Mouse (Mus musculus): Measurements from ENCODE around the gene Shank1. TPM values are rescaled to one million over a fixed set of nuclear protein-coding genes. Genes with fewer than 3 reads are reported as not detected.

Gene Shank1
- total RNA-seq, 1 experiment from 2014 or later, result 0.19 TPM

DNA sequence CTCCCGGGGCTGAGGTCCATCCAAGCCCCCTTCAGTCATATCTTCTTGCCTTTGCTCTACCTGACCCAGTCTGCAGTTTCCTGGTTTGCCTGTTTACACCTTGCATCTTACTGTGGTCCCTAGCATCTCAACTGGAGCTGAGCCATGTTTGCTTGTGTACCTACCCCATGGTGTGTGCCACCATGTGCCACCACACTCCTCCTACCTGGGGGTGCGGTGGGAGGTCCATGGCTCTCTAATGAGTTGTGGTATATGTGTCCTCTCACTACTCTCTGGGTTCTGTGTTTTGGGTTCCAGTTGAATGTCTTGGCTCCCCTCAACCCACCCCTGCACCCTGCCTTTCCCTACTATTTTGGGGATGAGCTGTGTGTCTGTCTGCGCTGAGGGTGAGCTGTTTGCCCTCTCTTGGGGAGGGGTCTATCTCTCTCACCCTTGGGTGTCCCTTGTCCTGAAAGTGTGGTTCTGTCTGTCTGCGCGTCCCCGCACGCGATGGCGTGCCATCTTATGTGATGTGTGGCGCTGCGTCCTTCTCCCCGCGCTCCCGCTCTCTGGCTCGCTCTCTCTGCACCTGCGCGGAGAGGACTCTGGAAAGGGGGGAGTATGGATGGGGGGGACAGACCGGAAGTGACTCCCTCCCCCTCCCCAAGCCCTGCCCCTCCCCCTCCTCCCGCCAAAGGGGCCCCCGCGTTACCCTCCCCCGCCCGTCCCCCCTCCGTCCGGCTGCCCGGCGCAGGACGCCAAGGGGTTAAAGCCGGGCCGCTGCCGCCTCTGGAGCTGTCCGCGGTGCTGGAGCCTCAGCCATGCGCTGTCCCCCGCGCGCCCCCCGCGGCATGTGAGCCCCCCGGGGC, 25.2 kb downstream of the Shank1 start:
- no peak for ATAC-seq (replicated peaks; ENCODE audit: insufficient number of reproducible peaks, low FRiP score, low TSS enrichment, poor library complexity, severe bottlenecking)

DNA sequence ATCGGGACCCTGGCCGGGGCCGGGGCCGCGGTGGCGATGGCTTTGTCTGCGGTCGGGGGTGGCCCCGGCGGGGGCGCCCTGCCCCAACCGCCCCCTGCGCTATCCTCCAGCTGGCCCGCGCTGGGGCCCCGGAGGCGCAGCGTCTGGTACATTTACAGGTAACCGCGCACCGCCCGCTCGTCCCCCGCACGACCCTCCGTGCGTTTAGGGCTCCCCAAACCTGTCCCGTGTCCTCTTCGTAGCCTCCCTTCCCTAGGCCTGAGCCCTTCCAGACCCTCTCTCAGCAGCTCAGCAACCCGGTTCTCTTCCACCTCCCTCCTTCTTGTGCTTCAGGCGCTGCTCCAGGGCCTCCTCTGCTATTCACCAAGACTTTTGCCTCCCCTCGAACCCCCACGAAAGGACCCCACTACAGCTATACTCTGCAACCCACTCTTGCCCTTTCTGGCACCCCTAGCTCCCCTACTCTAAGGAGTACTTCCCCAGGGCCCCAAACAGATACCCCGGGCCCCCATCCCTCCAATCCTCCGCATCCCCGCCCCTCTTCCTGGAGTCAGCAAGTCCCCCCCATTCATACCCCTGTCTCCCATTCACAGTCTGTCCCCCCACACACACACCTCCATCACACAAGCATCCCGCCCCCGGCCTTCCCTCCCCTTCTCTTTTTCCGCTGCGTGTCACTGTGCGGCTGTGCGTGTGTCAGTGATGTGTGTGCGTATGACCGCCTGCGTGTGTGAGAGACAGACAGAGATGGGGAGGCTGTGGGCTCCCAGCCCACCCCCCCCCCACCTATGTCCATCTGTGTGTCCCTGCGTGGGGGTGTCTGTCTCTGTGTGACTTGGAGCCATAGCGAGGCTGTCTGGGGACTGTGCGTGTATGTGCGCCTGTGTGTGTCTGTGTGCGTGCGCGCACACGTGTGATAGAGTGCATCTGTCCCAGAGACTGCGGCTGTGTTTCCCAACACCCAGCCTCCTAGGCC, 26.3 kb downstream of the Shank1 start:
- no peak for ATAC-seq (replicated peaks; ENCODE audit: insufficient number of reproducible peaks, low FRiP score, low TSS enrichment, poor library complexity, severe bottlenecking)

DNA sequence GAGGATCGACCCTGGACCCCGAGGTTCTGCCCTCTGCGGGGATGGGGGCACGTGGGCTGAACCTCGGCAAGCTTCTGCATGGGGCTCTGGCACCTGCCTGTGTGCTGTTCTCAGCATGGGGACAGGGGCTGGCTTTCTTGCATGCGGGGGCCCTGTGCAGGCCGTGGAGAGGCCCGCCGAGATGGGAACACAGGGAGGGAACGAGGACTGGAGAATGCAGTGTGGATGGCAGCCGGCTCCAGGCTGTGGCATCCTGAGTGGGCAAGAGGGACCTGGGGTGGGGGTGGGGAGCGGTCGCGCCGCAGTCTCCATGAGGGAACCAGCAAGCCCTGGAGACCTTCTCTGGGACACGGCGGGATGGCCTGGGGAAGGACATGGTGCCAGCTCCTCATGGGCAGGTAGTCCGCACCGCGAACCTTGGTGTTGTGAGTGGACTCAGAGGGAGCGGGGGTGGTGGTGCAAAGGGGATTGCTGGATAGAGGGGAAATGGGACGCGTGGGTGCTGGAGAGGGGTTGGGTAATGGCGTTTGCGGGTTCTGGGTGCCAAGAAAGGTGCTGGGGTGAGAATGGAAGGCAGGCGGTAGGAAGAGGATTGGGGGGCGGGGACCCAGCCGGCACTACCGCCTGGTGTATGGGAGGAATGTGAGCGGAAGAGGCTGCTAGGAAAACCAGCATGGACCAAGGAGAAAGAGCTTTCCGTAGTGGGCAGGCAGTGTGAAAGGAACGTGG, 27.2 kb downstream of the Shank1 start:
- ATAC-seq (replicated peaks; ENCODE audit: insufficient number of reproducible peaks, low FRiP score, low TSS enrichment, poor library complexity, severe bottlenecking), result no peak

DNA sequence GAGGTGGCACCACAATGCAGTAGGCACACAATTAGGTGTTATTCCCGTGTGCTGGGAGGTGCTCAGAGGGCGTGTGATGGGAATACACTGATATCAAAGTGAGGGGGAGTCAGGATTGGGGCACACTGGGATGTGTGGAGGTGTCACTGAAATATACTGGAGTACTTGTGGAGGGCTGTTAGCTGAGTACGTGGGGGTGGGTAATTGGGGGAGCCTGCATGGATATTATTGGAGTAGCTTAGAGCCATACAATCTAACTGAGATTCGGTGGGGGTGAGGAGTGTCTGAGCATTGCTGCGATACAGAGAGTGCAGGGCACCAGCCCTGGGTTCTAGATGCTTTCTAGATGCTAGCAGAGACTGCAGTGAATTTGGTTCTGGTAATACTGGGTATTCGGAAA, 30.2 kb downstream of the Shank1 start:
- ATAC-seq (replicated peaks; ENCODE audit: insufficient number of reproducible peaks, low FRiP score, low TSS enrichment, poor library complexity, severe bottlenecking), result no peak

DNA sequence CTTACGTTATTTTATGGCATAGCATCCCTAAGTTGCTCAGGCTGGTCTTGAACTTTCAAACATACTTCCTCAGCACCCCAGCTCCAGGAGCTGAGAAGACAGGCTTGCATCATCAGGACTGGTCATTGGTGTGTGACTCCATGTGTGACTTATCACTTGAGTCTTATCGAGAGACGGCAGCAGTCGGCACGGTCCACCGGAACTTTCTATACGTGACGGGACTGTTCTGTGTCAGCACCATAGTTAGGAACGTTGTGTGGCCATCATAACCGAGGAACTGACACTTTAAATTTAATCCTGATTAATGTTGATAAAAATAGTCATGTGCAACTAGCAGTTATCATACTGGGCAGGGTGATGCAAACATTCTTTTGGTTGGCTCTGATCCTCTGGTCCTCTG, 31.1 kb downstream of the Shank1 start:
- no peak for ATAC-seq (replicated peaks; ENCODE audit: insufficient number of reproducible peaks, low FRiP score, low TSS enrichment, poor library complexity, severe bottlenecking)

DNA sequence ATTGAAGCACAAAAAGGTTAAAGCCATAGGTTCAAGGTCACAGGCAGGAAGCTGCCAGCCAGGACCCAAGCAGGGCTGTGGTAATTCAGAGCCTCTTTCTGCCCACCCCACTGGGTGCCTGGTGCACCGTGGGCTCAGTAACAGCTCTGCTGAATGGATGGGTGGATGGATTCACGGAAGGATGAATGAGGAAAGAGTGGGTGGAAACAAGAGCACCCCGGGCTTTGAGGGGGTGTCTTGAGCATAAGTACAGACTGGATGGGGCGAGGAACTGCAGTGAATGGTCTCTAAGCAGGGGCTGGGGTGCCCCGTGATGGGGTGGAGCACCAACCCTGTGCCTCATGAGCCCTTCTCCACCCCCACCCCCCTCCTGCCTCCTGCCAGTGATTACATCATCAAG, 31.7 kb downstream of the Shank1 start:
- no peak for ATAC-seq (replicated peaks; ENCODE audit: insufficient number of reproducible peaks, low FRiP score, low TSS enrichment, poor library complexity, severe bottlenecking)

DNA sequence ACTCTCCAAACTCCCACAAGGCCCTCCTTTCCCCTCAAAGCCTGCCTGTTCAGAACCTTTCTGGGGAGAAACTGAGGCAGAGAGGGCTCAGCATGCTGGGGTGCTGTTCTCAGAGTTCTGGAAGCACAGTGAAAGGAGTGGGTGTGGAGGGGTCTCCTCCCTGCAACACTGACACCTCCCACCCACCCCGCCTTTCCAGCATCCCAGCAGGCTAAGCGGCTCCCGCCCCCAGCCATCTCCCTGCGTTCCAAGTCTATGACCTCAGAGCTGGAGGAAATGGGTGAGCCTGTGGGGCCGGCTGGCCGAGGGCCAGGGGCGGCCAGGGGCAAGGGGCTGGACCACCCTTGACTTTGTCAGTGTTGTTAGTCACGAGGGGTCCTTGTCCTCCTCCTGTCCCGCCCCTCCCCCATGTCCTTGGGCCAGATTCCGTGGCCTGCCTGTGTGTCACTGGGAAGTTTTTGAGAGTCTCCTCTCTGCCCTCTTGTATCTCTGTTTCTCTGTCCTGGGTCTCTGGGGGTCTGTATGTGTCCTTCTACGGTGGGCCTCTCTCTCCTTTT, 33.5 kb downstream of the Shank1 start:
- ATAC-seq (replicated peaks; ENCODE audit: insufficient number of reproducible peaks, low FRiP score, low TSS enrichment, poor library complexity, severe bottlenecking), result no peak

DNA sequence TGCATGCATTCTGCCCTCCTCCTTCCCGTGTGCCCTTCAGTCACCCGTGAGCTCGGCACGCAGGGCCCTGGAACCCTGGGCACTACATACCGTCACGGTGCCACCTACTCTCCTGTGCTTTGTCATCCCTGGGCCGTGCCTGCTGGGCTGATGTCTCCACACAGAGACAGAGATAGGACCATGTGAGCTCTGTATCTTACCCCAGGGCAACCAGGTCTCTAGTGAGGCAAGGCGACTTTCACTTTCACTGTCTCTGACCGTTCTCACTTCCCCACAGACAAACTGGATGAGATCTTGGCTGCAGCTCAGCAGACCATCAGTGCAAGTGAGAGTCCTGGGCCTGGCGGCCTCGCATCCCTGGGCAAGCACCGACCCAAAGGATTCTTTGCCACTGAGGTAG, 34.6 kb downstream of the Shank1 start:
- peak; percentile 63 for ATAC-seq (replicated peaks; ENCODE audit: insufficient number of reproducible peaks, low FRiP score, low TSS enrichment, poor library complexity, severe bottlenecking)

DNA sequence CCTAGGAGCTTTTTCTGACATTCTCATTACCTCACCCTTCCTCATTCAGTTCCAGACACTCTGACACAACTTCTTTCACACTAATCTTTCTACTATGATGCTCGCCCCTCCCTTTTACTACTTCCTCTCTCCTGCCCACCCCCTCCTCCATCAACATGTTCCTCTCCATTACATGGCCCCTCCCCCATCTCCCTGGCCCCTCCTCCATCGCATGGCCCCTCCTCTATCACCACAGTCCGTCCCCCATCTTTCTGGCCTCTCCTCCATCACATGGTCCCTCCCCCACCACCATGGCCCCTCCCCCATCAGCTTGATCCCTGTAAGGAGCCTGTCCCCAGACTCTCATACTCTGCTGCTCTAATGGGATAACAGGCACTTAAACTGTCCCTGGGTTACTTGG, 39.0 kb downstream of the Shank1 start:
- no peak for ATAC-seq (replicated peaks; ENCODE audit: insufficient number of reproducible peaks, low FRiP score, low TSS enrichment, poor library complexity, severe bottlenecking)

DNA sequence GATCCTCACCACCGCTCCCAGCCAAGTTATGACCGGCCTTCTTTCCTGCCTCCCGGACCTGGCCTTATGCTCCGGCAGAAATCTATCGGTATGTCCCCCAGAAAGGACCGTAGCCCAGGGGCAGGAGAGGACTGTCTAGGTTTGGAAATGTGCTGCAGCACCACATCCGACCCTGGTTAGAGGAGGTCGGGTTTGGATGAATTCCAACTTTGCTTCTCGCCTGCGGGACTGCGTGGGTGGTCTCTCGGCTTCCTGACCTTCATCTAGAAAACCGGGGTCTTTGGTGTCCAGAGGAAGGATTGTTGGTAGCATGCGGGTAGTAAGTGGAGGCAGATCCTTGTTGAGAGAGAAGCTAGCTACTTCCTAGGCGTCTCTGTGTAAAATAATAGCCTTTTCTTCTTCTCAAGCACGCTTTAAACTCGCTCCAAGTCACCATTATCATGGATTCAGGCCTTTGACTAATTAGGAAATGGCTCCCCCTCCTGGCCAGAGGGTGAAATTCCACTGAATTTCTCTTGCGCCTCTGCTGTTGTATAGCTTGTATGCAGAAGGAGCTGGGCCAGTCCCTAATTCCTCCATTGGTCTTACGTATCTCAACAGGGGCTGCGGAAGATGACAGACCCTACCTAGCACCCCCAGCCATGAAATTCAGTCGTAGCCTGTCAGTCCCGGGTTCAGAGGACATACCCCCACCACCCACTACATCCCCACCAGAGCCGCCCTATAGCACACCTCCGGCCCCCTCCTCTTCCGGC, 41.1 kb downstream of the Shank1 start:
- peak; percentile 59; the same call in 1 of the 2 replicates for ATAC-seq (replicated peaks; ENCODE audit: insufficient number of reproducible peaks, low FRiP score, low TSS enrichment, poor library complexity, severe bottlenecking)

DNA sequence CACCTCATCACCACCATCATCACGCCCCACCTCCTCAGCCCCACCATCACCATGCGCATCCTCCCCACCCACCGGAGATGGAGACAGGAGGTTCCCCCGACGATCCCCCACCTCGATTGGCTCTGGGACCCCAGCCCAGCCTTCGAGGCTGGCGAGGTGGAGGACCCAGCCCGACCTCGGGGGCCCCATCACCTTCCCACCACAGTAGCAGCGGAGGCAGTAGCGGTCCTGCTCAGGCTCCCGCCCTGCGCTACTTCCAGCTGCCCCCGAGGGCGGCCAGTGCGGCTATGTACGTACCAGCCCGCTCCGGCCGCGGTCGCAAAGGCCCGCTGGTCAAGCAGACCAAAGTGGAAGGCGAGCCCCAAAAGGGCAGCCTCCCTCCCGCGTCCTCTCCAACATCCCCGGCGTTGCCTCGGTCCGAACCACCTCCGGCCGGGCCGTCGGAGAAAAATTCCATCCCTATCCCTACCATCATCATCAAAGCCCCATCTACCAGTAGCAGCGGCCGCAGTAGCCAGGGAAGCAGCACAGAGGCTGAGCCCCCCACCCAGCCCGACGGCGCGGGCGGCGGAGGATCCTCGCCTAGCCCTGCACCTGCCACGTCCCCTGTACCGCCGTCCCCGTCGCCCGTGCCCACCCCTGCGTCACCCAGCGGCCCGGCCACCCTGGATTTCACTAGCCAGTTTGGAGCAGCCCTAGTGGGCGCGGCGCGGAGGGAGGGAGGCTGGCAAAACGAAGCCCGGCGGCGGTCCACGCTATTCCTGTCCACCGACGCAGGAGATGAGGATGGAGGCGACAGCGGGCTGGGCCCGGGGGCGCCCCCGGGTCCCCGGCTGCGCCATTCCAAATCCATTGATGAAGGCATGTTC, 42.1 kb downstream of the Shank1 start:
- ATAC-seq (replicated peaks; ENCODE audit: insufficient number of reproducible peaks, low FRiP score, low TSS enrichment, poor library complexity, severe bottlenecking), result no peak

DNA sequence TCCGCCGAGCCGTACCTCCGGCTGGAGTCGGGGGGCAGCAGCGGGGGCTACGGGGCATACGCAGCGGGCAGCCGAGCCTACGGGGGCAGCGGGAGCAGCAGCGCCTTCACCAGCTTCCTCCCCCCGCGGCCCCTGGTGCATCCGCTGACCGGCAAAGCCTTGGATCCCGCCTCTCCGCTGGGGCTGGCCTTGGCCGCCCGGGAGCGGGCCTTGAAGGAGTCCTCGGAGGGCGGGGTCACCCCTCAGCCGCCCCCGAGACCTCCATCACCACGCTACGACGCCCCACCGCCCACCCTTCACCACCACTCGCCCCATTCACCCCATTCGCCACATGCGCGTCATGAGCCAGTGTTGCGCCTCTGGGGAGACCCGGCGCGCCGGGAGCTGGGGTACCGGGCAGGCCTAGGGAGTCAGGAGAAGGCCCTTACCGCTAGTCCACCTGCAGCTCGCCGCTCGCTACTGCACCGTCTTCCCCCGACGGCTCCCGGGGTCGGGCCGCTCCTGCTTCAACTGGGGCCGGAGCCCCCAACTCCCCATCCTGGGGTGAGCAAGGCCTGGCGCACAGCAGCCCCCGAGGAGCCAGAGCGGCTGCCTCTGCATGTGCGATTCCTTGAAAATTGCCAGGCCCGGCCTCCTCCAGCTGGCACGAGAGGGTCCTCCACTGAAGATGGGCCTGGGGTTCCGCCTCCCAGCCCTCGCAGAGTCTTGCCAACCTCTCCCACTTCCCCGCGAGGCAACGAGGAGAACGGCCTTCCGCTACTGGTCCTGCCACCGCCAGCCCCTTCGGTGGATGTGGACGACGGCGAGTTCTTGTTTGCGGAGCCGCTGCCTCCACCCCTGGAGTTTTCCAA, 42.9 kb downstream of the Shank1 start:
- ATAC-seq (replicated peaks; ENCODE audit: insufficient number of reproducible peaks, low FRiP score, low TSS enrichment, poor library complexity, severe bottlenecking), result no peak

DNA sequence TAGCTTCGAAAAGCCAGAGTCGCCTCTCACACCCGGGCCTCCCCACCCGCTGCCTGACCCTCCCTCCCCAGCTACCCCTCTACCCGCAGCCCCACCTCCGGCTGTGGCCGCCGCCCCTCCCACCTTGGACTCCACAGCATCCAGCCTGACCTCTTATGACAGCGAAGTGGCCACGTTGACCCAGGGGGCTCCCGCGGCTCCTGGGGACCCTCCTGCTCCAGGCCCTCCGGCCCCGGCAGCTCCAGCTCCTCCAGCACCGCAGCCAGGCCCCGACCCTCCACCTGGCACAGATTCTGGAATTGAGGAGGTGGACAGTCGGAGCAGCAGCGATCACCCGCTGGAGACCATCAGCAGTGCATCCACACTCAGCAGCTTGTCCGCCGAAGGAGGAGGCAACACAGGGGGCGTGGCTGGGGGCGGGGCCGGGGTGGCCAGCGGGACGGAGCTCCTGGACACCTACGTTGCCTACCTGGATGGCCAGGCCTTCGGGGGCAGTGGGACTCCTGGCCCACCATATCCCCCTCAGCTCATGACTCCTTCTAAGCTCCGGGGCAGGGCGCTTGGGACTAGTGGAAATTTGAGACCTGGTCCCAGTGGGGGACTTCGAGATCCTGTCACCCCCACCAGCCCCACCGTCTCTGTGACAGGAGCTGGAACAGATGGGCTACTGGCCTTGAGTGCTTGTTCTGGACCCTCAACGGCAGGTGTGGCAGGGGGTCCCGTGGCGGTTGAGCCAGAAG, 43.7 kb downstream of the Shank1 start:
- no peak for ATAC-seq (replicated peaks; ENCODE audit: insufficient number of reproducible peaks, low FRiP score, low TSS enrichment, poor library complexity, severe bottlenecking)

DNA sequence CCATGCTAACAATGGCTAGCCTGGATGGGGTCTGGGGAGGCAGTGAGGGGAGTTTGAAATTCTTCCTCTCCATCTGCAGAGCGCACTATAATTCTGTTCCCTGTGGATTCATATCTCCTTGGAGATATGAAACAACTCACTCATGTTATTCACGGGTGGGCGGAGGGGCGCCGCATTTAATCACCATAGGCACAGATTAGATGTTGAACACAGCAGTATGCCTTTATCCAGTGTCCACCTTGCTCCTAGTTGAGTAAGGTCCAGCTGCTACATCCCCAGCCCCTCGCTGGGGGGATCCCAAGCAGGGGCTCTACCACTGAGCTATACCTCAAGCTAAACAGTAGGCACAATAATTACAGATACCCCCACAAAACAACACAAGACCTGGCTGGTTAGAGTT, 45.4 kb downstream of the Shank1 start:
- no peak for ATAC-seq (replicated peaks; ENCODE audit: insufficient number of reproducible peaks, low FRiP score, low TSS enrichment, poor library complexity, severe bottlenecking)

DNA sequence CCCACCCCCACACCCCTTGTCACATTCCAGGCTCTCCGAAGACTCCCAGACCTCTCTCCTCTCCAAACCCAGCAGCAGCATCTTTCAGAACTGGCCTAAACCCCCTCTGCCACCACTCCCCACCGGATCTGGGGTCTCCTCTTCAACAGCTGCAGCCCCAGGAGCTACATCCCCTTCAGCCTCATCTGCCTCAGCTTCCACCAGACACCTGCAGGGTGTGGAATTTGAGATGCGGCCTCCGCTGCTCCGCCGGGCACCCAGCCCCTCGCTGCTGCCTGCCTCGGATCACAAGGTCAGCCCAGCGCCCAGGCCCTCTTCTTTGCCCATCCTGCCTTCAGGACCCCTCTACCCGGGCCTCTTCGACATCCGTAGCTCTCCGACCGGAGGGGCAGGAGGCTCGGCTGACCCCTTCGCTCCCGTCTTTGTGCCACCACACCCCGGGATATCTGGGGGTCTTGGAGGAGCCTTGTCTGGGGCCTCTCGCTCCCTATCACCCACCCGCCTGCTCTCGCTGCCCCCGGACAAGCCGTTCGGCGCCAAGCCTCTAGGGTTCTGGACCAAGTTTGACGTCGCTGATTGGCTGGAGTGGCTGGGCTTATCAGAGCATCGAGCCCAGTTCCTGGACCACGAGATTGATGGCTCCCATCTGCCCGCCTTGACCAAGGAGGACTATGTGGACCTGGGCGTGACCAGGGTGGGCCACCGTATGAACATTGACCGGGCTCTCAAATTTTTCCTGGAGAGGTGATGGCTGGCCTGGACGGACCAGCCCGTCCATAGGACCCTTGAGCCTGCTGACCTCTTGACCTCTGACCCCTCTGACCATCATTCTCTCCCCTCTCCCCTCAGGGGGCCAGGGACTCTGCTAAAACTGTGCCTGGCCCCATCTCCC, 46.8 kb downstream of the Shank1 start:
- no peak for ATAC-seq (replicated peaks; ENCODE audit: insufficient number of reproducible peaks, low FRiP score, low TSS enrichment, poor library complexity, severe bottlenecking)
